Mouse (Mus musculus) embryo, embryonic 11.5 days (tissue): ENCODE measurements at regions not wholly inside any gene's neighbourhood (a gene's known extent, or its start where the extent isn't known, plus 50 kb on each side); places are given as distances from the start of the nearest gene placed in this dataset.

Source experiments
- DNase-seq: peaks from one replicate; pipeline ENCODE4 v3.0.0-alpha.2; 2012; ENCODE audit warnings: low read depth, low spot score

- DNase-seq = no peak
Measured at GRCm38 (mm10) chr7:135968638-135969037, 252.5 kb upstream of the Mki67 start.

GRCm38 (mm10) chr7:135986021-135986420, 269.9 kb upstream of the Mki67 start:
- DNase-seq = no peak

GRCm38 (mm10) chr7:135990321-135990720, 274.2 kb upstream of the Mki67 start:
- DNase-seq = no peak

GRCm38 (mm10) chr7:135996896-135997295, 280.7 kb upstream of the Mki67 start:
- no peak for DNase-seq

GRCm38 (mm10) chr7:135997640-135998039, 281.5 kb upstream of the Mki67 start:
- no peak for DNase-seq

- peak; percentile 31 for DNase-seq
Measured at GRCm38 (mm10) chr7:136002382-136002781, 286.2 kb upstream of the Mki67 start.

- DNase-seq = no peak
Measured at GRCm38 (mm10) chr7:136003291-136003690, 287.1 kb upstream of the Mki67 start.

GRCm38 (mm10) chr7:136007796-136008455, 291.8 kb upstream of the Mki67 start:
- DNase-seq = no peak

- no peak for DNase-seq
Measured at GRCm38 (mm10) chr7:136008486-136008885, 292.3 kb upstream of the Mki67 start.

GRCm38 (mm10) chr7:136010013-136010412, 293.9 kb upstream of the Mki67 start:
- DNase-seq = no peak

GRCm38 (mm10) chr7:136014706-136015105, 298.5 kb upstream of the Mki67 start:
- no peak for DNase-seq

GRCm38 (mm10) chr7:136016918-136017317, 300.8 kb upstream of the Mki67 start:
- no peak for DNase-seq

- DNase-seq = no peak
Measured at GRCm38 (mm10) chr7:136020577-136020976, 304.4 kb upstream of the Mki67 start.

GRCm38 (mm10) chr7:136021071-136021470, 304.9 kb upstream of the Mki67 start:
- no peak for DNase-seq

- DNase-seq = no peak
Measured at GRCm38 (mm10) chr7:136022781-136023448, 306.8 kb upstream of the Mki67 start.

GRCm38 (mm10) chr7:136026451-136026850, 310.3 kb upstream of the Mki67 start:
- no peak for DNase-seq

- no peak for DNase-seq
Measured at GRCm38 (mm10) chr7:136032026-136032425, 315.9 kb upstream of the Mki67 start.

- DNase-seq = no peak
Measured at GRCm38 (mm10) chr7:136033536-136033935, 317.4 kb upstream of the Mki67 start.

- no peak for DNase-seq
Measured at GRCm38 (mm10) chr7:136035735-136036134, 319.6 kb upstream of the Mki67 start.

GRCm38 (mm10) chr7:136038072-136038471, 321.9 kb upstream of the Mki67 start:
- DNase-seq = no peak

GRCm38 (mm10) chr7:136038906-136039305, 322.7 kb upstream of the Mki67 start:
- DNase-seq = no peak

GRCm38 (mm10) chr7:136041921-136042320, 325.8 kb upstream of the Mki67 start:
- no peak for DNase-seq

GRCm38 (mm10) chr7:136046645-136047363, 330.6 kb upstream of the Mki67 start:
- peak; percentile 39 for DNase-seq
